Mouse (Mus musculus): ENCODE measurements around the gene 1700013G24Rik. TPM values are rescaled to one million over a fixed set of nuclear protein-coding genes. Genes with fewer than 3 reads are reported as not detected.

1700013G24Rik gene
- polyA plus RNA-seq, 1 experiment = not detected

- TF ChIP-seq POLR2A (IDR thresholded peaks at IDR 0.05; ENCODE audit: low read depth, low read length) (no peak), CTCF (IDR thresholded peaks at IDR 0.05; ENCODE audit: borderline replicate concordance, insufficient read depth, low read length) (no peak)
- Histone ChIP-seq H3K27ac (ENCODE audit: insufficient read depth, low read length) (peak overlapping the region; percentile 98), H3K4me1 (ENCODE audit: control insufficient read depth, insufficient read depth, low read length) (peaks cover 42% of the 10 kb centered on the region), H3K4me3 (ENCODE audit: insufficient read depth, low read length) (no peak overlapping the region)
Measured at GRCm38 (mm10) chr4:137474694-137475093, 21.6 kb downstream of the 1700013G24Rik start.

GRCm38 (mm10) chr4:137475271-137476050 is 22.4 kb downstream of the 1700013G24Rik start:
- peaks cover 42% of the 10 kb centered on the region for H3K4me1 ChIP-seq (ENCODE audit: control insufficient read depth, insufficient read depth, low read length)
- no peak overlapping the region for H3K4me3 ChIP-seq (ENCODE audit: insufficient read depth, low read length)
- TF ChIP-seq CTCF (IDR thresholded peaks at IDR 0.05; ENCODE audit: borderline replicate concordance, insufficient read depth, low read length) (no peak), POLR2A (IDR thresholded peaks at IDR 0.05; ENCODE audit: low read depth, low read length) (no peak)
- peak overlapping the region; percentile 98 for H3K27ac ChIP-seq (ENCODE audit: insufficient read depth, low read length)

- peak overlapping the region; percentile 98 for H3K27ac ChIP-seq (ENCODE audit: insufficient read depth, low read length)
- TF ChIP-seq POLR2A (IDR thresholded peaks at IDR 0.05; ENCODE audit: low read depth, low read length) (peak; percentile 73), CTCF (IDR thresholded peaks at IDR 0.05; ENCODE audit: borderline replicate concordance, insufficient read depth, low read length) (no peak)
- peaks cover 45% of the 10 kb centered on the region for H3K4me1 ChIP-seq (ENCODE audit: control insufficient read depth, insufficient read depth, low read length)
- peak overlapping the region; percentile 2; the same call in 1 of the 2 replicates for H3K4me3 ChIP-seq (ENCODE audit: insufficient read depth, low read length)
Measured at GRCm38 (mm10) chr4:137476065-137476760, 23.1 kb downstream of the 1700013G24Rik start.

GRCm38 (mm10) chr4:137476761-137477237 is 23.7 kb downstream of the 1700013G24Rik start:
- peaks cover 44% of the 10 kb centered on the region for H3K4me1 ChIP-seq (ENCODE audit: control insufficient read depth, insufficient read depth, low read length)
- H3K4me3 ChIP-seq (ENCODE audit: insufficient read depth, low read length) = peak overlapping the region; percentile 2; the same call in 1 of the 2 replicates
- TF ChIP-seq CTCF (IDR thresholded peaks at IDR 0.05; ENCODE audit: borderline replicate concordance, insufficient read depth, low read length) (no peak), POLR2A (IDR thresholded peaks at IDR 0.05; ENCODE audit: low read depth, low read length) (no peak)
- peak overlapping the region; percentile 98 for H3K27ac ChIP-seq (ENCODE audit: insufficient read depth, low read length)

- Histone ChIP-seq H3K27ac (ENCODE audit: insufficient read depth, low read length) (peak overlapping the region; percentile 98), H3K4me3 (ENCODE audit: insufficient read depth, low read length) (no peak overlapping the region), H3K4me1 (ENCODE audit: control insufficient read depth, insufficient read depth, low read length) (peaks cover 48% of the 10 kb centered on the region)
- no peak for TF ChIP-seq CTCF (IDR thresholded peaks at IDR 0.05; ENCODE audit: borderline replicate concordance, insufficient read depth, low read length)
- TF ChIP-seq POLR2A (IDR thresholded peaks at IDR 0.05; ENCODE audit: low read depth, low read length) = no peak
Measured at GRCm38 (mm10) chr4:137477611-137478010, 24.5 kb downstream of the 1700013G24Rik start.

- H3K4me3 ChIP-seq (ENCODE audit: insufficient read depth, low read length) = no peak overlapping the region
- H3K27ac ChIP-seq (ENCODE audit: insufficient read depth, low read length) = peak overlapping the region; percentile 98
- peaks cover 45% of the 10 kb centered on the region for H3K4me1 ChIP-seq (ENCODE audit: control insufficient read depth, insufficient read depth, low read length)
- TF ChIP-seq CTCF (IDR thresholded peaks at IDR 0.05; ENCODE audit: borderline replicate concordance, insufficient read depth, low read length) (no peak), POLR2A (IDR thresholded peaks at IDR 0.05; ENCODE audit: low read depth, low read length) (no peak)
Measured at GRCm38 (mm10) chr4:137478306-137478705, 25.2 kb downstream of the 1700013G24Rik start.

GRCm38 (mm10) chr4:137479757-137480156 is 26.7 kb downstream of the 1700013G24Rik start:
- Histone ChIP-seq H3K27ac (ENCODE audit: insufficient read depth, low read length) (no peak overlapping the region), H3K4me3 (ENCODE audit: insufficient read depth, low read length) (no peak overlapping the region), H3K4me1 (ENCODE audit: control insufficient read depth, insufficient read depth, low read length) (peaks cover 47% of the 10 kb centered on the region)
- TF ChIP-seq CTCF (IDR thresholded peaks at IDR 0.05; ENCODE audit: borderline replicate concordance, insufficient read depth, low read length) (no peak), POLR2A (IDR thresholded peaks at IDR 0.05; ENCODE audit: low read depth, low read length) (no peak)

GRCm38 (mm10) chr4:137480191-137480992 is 27.3 kb downstream of the 1700013G24Rik start:
- TF ChIP-seq CTCF (IDR thresholded peaks at IDR 0.05; ENCODE audit: borderline replicate concordance, insufficient read depth, low read length) = no peak
- TF ChIP-seq POLR2A (IDR thresholded peaks at IDR 0.05; ENCODE audit: low read depth, low read length) = no peak
- peak overlapping the region; percentile 3; the same call in 1 of the 2 replicates for H3K27ac ChIP-seq (ENCODE audit: insufficient read depth, low read length)

GRCm38 (mm10) chr4:137480993-137481340 is 27.9 kb downstream of the 1700013G24Rik start:
- Histone ChIP-seq H3K27ac (ENCODE audit: insufficient read depth, low read length) (peak overlapping the region; percentile 3; the same call in 1 of the 2 replicates), H3K4me3 (ENCODE audit: insufficient read depth, low read length) (no peak overlapping the region), H3K4me1 (ENCODE audit: control insufficient read depth, insufficient read depth, low read length) (peaks cover 54% of the 10 kb centered on the region)
- no peak for TF ChIP-seq CTCF (IDR thresholded peaks at IDR 0.05; ENCODE audit: borderline replicate concordance, insufficient read depth, low read length)
- no peak for TF ChIP-seq POLR2A (IDR thresholded peaks at IDR 0.05; ENCODE audit: low read depth, low read length)

More at GRCm38 (mm10) chr4:137480191-137480992, 27.3 kb downstream of the 1700013G24Rik start:
- H3K4me3 ChIP-seq (ENCODE audit: insufficient read depth, low read length) = no peak overlapping the region
- peaks cover 52% of the 10 kb centered on the region for H3K4me1 ChIP-seq (ENCODE audit: control insufficient read depth, insufficient read depth, low read length)

All from embryonic fibroblast, embryonic 13.5 days (primary cell).